Mouse (Mus musculus) liver, embryonic 14.5 days (tissue): ENCODE measurements around the gene Arhgap21. TPM values are rescaled to one million over a fixed set of nuclear protein-coding genes. Genes with fewer than 3 reads are reported as not detected.
A peak's percentile ranks its signal among the peaks of the same experiment; 100 is the strongest.

Experiments
- ATAC-seq: fragments of 200-750 bp; cut with Nextera tagmentation; 2 replicates; pipeline ENCODE4 v1.8.0; 2017; ENCODE audit warnings: moderate number of reproducible peaks, mild to moderate bottlenecking, moderate library complexity; ENCODE audit not compliant: insufficient read depth
- DNase-seq, 3 experiments: peaks; one replicate each; pipeline ENCODE4 v3.0.0-alpha.2; 2012 to 2013; ENCODE audit warnings: low read depth in 3 of 3, low spot score in 3 of 3
- H3K27ac ChIP-seq: fragments of 300-500 bp; sonication (generic); 2 replicates; pipeline ENCODE4 v1.5.1; 2014; ENCODE audit warnings: moderate library complexity, mild to moderate bottlenecking, control low read depth, inconsistent platforms
- H3K27me3 ChIP-seq: fragments of 300-500 bp; sonication (generic); 2 replicates; pipeline ENCODE4 v1.6.1; 2014; ENCODE audit warnings: mild to moderate bottlenecking, low read length, moderate library complexity; ENCODE audit not compliant: control insufficient read depth, insufficient read depth
- H3K36me3 ChIP-seq: fragments of 300-500 bp; sonication (generic); replicated peaks from 2 replicates; pipeline ENCODE4 v1.6.1; 2014; ENCODE audit warnings: low read depth; ENCODE audit not compliant: control insufficient read depth, insufficient read depth
- H3K4me1 ChIP-seq, 2 experiments: fragments of 200-500 bp in 1 of 2; fragments of 300-500 bp in 1 of 2; sonication (generic) in 1 of 2; replicated peaks; 2 replicates each; pipeline ENCODE4 v1.6.1; 2012 to 2014; ENCODE audit warnings: antibody characterized with exemption in 1 of 2, inconsistent platforms in 1 of 2, low read length in 1 of 2; ENCODE audit not compliant: control insufficient read depth in 2 of 2, insufficient read depth in 2 of 2
- H3K4me2 ChIP-seq: fragments of 300-500 bp; sonication (generic); 2 replicates; pipeline ENCODE4 v1.6.1; 2014; ENCODE audit warnings: low read depth, mild to moderate bottlenecking, control low read depth, moderate library complexity
- H3K4me3 ChIP-seq, 2 experiments: fragments of 200-500 bp in 1 of 2; fragments of 300-500 bp in 1 of 2; sonication (generic) in 1 of 2; 2 replicates each; pipeline ENCODE4 v1.5.1; 2012 to 2014; ENCODE audit warnings: low read depth in 2 of 2, low read length in 2 of 2, mild to moderate bottlenecking in 2 of 2, control low read depth in 1 of 2, inconsistent platforms in 1 of 2, moderate library complexity in 1 of 2; ENCODE audit not compliant: insufficient read depth in 1 of 2
- H3K9ac ChIP-seq: fragments of 300-500 bp; sonication (generic); replicated peaks from 2 replicates; pipeline ENCODE4 v1.6.1; 2014; ENCODE audit warnings: mild to moderate bottlenecking, control low read depth, moderate library complexity
- H3K9me3 ChIP-seq: fragments of 300-500 bp; sonication (generic); 2 replicates; pipeline ENCODE4 v1.6.1; 2016; ENCODE audit warnings: low read length, mixed read lengths; ENCODE audit not compliant: control insufficient read depth
- CTCF ChIP-seq: IDR thresholded peaks from 2 replicates; pipeline ENCODE4 v1.5.1; 2016; ENCODE audit warnings: antibody characterized with exemption, low read depth, control low read depth
- EP300 ChIP-seq: IDR thresholded peaks from 2 replicates; pipeline ENCODE4 v1.6.1; 2016; ENCODE audit warnings: antibody characterized with exemption, low read depth
- WGBS: fragments of 180-500 bp; shearing (Covaris S2); extraction: QIAGEN DNeasy Blood & Tissue Kit; methylation state at CpG from one replicate; pipeline ENCODE4 v1.1.7; 2014; ENCODE audit not compliant: insufficient replicate concordance; 5-methylcytosine and 5-hydroxymethylcytosine counted together
- polyA plus RNA-seq, 2 experiments: library from polyadenylated mRNA; depleted of rRNA in 1 of 2; stranded (reverse) in 1 of 2; unstranded in 1 of 2; fragments of >200 nt; fragmentation: Nextera tagmentation in 1 of 2; extraction: Ambion mirVana in 1 of 2; gene quantifications; 2 replicates each; pipeline versions ENCODE4 v1.2.1 to v1.2.3; 2012 to 2014

Gene Arhgap21
- polyA plus RNA-seq (2012; rRNA removed) (6.7 and 10.9 TPM in 2 replicates), polyA plus RNA-seq (2014; fragmentation: Nextera tagmentation; extraction: Ambion mirVana) (8.4 and 9.0 TPM in 2 replicates)

DNA sequence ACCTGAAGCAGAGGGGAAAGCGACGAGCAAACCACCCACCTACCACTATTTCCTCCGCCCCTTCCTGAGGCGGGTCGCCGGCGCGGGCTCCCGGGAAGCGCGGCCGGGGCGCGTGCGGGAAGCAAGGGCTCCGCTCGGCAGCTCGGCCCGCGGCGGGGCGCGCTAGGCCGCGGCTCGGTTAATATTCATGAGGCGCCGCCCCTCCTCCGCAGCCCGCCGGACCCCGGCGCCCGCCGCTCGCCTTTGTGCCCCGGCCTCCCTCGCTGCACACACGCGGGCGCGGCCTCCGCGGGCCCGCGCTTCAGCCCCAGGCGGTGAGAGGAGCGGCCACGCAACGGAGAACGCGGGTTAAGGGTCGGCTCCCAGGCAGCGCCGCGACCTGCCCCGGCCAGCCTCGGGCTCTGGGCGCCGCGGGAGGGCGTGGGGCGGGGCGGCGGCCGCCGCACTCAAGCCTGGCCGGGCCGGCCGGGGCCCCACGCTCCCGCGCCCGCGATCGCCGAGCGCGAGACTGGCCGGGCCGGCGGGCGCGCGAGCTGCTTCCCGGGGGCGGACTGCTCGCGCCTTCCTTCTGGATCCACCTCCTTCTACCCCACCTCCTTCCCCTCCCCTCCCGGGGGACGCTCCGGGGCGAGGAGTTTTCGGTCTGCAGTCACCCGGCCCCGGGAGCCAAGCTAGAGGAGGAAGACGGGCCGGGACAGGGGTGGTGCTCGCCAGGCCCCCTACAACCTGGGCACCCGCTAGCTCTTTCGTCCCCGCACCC is at the start of gene Arhgap21:
Gene Arhgap21 (minus strand): TSS at position 441 of the 760 bp plus-strand sequence.
- ATAC-seq, result peak; percentile 56
- no peak for DNase-seq
- under 1% methylated on average over 87 of the region's 102 CpGs for WGBS
- Histone ChIP-seq H3K9ac (peak within 1 kb of the TSS; percentile 100), H3K36me3 (peaks cover 5% of the 10 kb centered on the region; the same call in 1 of the 2 replicates), H3K4me2 (peak within 1 kb of the TSS; percentile 88), H3K27ac (peak within 1 kb of the TSS; percentile 97), H3K4me3 (peak within 1 kb of the TSS; percentile 85 to 94), H3K4me1 (peaks cover 17 to 26% of the 10 kb centered on the region in 2 experiments), H3K27me3 (no peaks in the 10 kb centered on the region), H3K9me3 (no peaks in the 10 kb centered on the region)
- TF ChIP-seq CTCF (no peak), EP300 (no peak)

DNA sequence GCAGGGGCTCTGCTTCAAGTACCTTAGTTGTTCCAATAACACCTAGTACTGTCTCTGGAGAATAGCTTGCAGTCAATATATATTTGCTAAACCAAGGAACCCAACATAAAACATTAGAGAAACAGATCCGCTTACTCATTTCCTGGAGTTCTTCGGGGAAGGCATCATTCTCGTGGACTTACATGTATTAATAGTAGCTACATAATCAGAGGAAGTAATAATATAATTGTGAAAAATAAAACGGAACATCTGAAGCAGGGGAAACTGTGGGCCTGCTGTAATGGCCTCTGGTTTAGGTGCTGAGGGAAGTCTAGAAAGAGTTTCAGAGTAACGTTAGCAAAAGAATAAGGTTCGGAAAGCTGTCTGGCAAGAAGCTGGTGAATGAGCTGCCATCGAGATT is 47.9 kb upstream of the Arhgap21 start:
- Histone ChIP-seq H3K4me3 (no peak overlapping the region), H3K36me3 (no peaks in the 10 kb centered on the region), H3K4me2 (no peak overlapping the region), H3K27me3 (no peaks in the 10 kb centered on the region), H3K27ac (no peak overlapping the region), H3K4me1 (no peaks in the 10 kb centered on the region), H3K9me3 (no peaks in the 10 kb centered on the region), H3K9ac (no peak overlapping the region)
- DNase-seq (no peak), ATAC-seq (no peak)
- TF ChIP-seq CTCF (no peak), EP300 (no peak)
- WGBS, result 60% methylated on average over 7 of the region's 7 CpGs

DNA sequence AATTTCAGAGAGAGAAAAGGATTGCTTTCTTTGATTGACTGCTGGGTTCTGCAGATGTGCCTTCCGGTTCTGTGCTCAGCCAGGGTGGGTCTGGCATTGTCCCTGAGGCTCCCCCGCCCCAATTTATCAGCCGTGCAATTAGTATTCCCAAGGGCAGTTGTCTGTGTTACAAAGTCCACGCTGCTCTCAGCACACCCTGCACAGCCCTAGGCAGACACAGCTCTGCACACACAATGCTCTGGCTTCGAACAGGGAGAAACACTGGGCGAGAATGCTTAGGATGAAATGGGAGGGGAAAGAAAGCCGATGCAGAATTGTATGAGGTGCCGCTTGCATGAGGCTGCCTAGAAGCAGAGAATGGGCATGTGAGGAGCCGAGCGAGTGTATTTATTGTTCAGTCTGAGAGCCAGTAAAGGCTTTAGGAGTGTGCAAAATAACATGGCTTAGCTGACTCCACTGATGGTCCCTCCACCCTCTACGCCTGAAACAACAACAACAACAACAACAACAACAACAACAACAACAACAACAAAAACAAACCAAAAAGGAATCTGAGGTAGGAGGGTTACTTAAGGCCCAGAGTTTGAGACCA is 42.2 kb upstream of the Arhgap21 start:
- H3K36me3 ChIP-seq, result no peaks in the 10 kb centered on the region
- no peak for DNase-seq
- no peak for ATAC-seq
- WGBS, result 58% methylated on average over 11 of the region's 11 CpGs
- no peak overlapping the region for H3K4me2 ChIP-seq
- TF ChIP-seq EP300 (no peak), CTCF (no peak)
- H3K4me1 ChIP-seq, result no peaks in the 10 kb centered on the region
- no peak overlapping the region for H3K4me3 ChIP-seq
- H3K27me3 ChIP-seq, result no peaks in the 10 kb centered on the region
- no peak overlapping the region for H3K9ac ChIP-seq
- no peak overlapping the region for H3K27ac ChIP-seq
- H3K9me3 ChIP-seq, result no peaks in the 10 kb centered on the region

- no peaks in the 10 kb centered on the region for H3K36me3 ChIP-seq
- ATAC-seq (no peak), DNase-seq (no peak)
- TF ChIP-seq EP300 (no peak), CTCF (no peak)
- H3K27me3 ChIP-seq, result no peaks in the 10 kb centered on the region
- H3K9me3 ChIP-seq, result no peaks in the 10 kb centered on the region
- no peak overlapping the region for H3K4me2 ChIP-seq
- WGBS, result 64% methylated on average over 9 of the region's 9 CpGs
- no peak overlapping the region for H3K27ac ChIP-seq
- no peaks in the 10 kb centered on the region for H3K4me1 ChIP-seq
- H3K9ac ChIP-seq, result no peak overlapping the region
- no peak overlapping the region for H3K4me3 ChIP-seq
Observed at GRCm38 (mm10) chr2:21010219-21010618, 41.5 kb upstream of the Arhgap21 start.

- Histone ChIP-seq H3K4me1 (no peaks in the 10 kb centered on the region), H3K27me3 (no peaks in the 10 kb centered on the region), H3K9ac (no peak overlapping the region), H3K36me3 (no peaks in the 10 kb centered on the region), H3K4me2 (no peak overlapping the region), H3K9me3 (no peaks in the 10 kb centered on the region), H3K4me3 (no peak overlapping the region), H3K27ac (no peak overlapping the region)
- ATAC-seq, result no peak
- DNase-seq, result no peak
- 39% methylated on average over 16 of the region's 16 CpGs for WGBS
- no peak for TF ChIP-seq EP300
- TF ChIP-seq CTCF, result no peak
Observed at GRCm38 (mm10) chr2:21009258-21010140, 40.8 kb upstream of the Arhgap21 start.
